Mouse (Mus musculus) hindbrain, embryonic 10.5 days (tissue): Measurements from ENCODE around the gene Gm19345. TPM values are rescaled to one million over a fixed set of nuclear protein-coding genes. Genes with fewer than 3 reads are reported as not detected.
A peak's percentile ranks its signal among the peaks of the same experiment; 100 is the strongest.

Experiments
- DNase-seq: peaks from one replicate; pipeline ENCODE4 v3.0.0-alpha.2; 2017; ENCODE audit warnings: low spot score
- H3K27ac ChIP-seq: fragments of 300-500 bp; sonication (generic); 2 replicates; pipeline ENCODE4 v1.5.1; 2016; ENCODE audit warnings: mild to moderate bottlenecking, moderate library complexity
- H3K27me3 ChIP-seq: fragments of 300-500 bp; sonication (generic); 2 replicates; pipeline ENCODE4 v1.6.1; 2016; ENCODE audit warnings: mild to moderate bottlenecking; ENCODE audit not compliant: poor library complexity, insufficient read depth, severe bottlenecking
- H3K36me3 ChIP-seq: fragments of 300-500 bp; sonication (generic); 2 replicates; pipeline ENCODE4 v1.6.1; 2016; ENCODE audit warnings: mild to moderate bottlenecking, moderate library complexity
- H3K4me1 ChIP-seq: fragments of 300-500 bp; sonication (generic); replicated peaks from 2 replicates; pipeline ENCODE4 v1.6.1; 2016; ENCODE audit warnings: mild to moderate bottlenecking
- H3K4me3 ChIP-seq: fragments of 300-500 bp; sonication (generic); 2 replicates; pipeline ENCODE4 v1.5.1; 2016; ENCODE audit warnings: mild to moderate bottlenecking, moderate library complexity
- H3K9me3 ChIP-seq: fragments of 300-500 bp; sonication (generic); 2 replicates; pipeline ENCODE4 v1.6.1; 2016; ENCODE audit warnings: mild to moderate bottlenecking, moderate library complexity
- WGBS: fragments of 180-500 bp; shearing (Covaris S2); methylation state at CpG from one replicate; pipeline ENCODE4 v1.1.7; 2016; 5-methylcytosine and 5-hydroxymethylcytosine counted together
- polyA plus RNA-seq: library from polyadenylated mRNA; unstranded; fragments of >200 nt; fragmentation: Nextera tagmentation; extraction: Ambion mirVana; gene quantifications from 2 replicates; pipeline ENCODE4 v1.2.1, GENCODE M21; 2016

The Gm19345 gene
- polyA plus RNA-seq, 1 experiment from 2014 or later: 0.20 TPM

DNA sequence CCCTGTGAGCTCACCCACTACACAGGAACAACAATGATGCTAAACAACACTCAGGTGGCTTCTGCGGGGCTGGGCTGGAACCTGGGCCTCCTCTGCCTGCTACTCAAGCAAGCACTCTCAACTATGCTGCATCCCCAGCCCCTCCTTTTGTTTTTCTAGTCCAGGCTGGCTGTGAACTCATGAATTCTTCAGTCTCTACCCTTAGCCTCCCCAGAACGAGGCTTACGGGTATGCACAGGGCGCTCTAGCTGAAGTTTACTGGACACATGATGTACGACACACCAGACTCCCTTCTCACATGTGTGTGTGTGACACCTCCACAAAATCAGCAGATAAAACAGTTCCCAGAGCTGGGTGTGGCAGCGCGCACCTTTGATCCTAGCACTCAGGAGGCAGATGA, 32.9 kb upstream of the Gm19345 start:
- peaks cover 43% of the 10 kb centered on the region for H3K4me1 ChIP-seq
- DNase-seq: no peak
- H3K36me3 ChIP-seq: no peaks in the 10 kb centered on the region
- H3K9me3 ChIP-seq: peaks cover 23% of the 10 kb centered on the region
- 88% methylated on average over 7 of the region's 7 CpGs for WGBS
- H3K27me3 ChIP-seq: peaks cover 99% of the 10 kb centered on the region
- no peak overlapping the region for H3K27ac ChIP-seq
- H3K4me3 ChIP-seq: no peak overlapping the region

DNA sequence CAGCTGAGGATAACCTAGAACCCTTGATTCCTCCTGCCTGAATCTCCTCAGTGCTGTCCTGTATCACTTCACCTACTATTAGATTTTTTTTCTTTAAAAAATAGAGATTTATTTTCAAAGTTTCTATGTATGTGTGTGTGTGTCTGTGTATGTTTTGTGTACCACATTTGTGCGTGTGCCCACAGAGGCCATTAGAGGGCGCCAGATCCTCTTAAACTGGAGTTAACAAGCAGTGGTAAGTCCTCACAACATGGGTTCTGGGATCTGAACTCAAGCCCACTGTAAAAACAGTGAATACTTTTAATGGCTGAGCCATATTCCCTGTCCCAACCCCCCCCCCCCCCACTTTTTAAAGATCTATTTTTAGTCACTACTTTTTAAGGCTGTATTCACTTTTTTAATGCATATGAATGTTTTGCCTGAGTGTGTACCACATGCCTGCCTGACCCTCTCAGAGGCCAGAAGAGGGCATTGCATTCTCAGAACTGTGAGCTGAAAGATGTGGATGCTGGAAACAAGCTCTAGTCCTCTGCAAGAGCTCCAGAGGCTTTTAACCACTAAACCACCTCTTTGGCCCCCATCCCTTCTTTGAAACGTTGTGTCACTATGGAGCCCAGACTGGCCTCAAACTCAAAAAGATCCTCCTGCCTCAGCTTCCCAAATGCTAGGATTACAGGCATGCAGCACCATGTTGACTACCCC, 31.3 kb upstream of the Gm19345 start:
- no peak for DNase-seq
- Histone ChIP-seq H3K4me1 (peaks cover 50% of the 10 kb centered on the region), H3K4me3 (no peak overlapping the region), H3K36me3 (no peaks in the 10 kb centered on the region), H3K9me3 (peaks cover 23% of the 10 kb centered on the region), H3K27me3 (peaks cover 98% of the 10 kb centered on the region), H3K27ac (no peak overlapping the region)
- WGBS: 76% methylated on average over 3 of the region's 3 CpGs

DNA sequence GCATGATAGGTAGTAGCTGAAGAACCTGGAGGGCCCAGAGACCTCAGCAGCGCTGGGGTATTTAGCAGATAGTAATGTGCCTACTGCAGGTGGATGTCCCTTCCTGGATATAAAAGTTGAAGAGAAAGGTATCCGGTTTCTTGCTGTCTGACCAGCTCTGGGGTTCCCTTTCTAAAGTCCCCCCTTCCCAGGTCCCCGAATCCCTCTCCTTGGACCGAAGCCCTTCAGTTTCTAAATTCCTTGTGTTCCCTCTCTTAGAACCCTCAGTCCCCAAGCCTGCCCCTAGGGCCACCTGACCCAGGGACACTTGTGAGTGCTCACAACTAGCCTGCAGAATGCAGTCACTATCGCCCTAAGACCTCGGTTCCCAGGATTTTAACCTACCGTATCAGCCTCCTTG, 30.2 kb upstream of the Gm19345 start:
- WGBS: 57% methylated on average over 7 of the region's 7 CpGs
- H3K27ac ChIP-seq: no peak overlapping the region
- peaks cover 20% of the 10 kb centered on the region for H3K9me3 ChIP-seq
- H3K36me3 ChIP-seq: no peaks in the 10 kb centered on the region
- no peak overlapping the region for H3K4me3 ChIP-seq
- H3K27me3 ChIP-seq: peaks cover 91% of the 10 kb centered on the region
- peaks cover 39% of the 10 kb centered on the region for H3K4me1 ChIP-seq
- DNase-seq: no peak

DNA sequence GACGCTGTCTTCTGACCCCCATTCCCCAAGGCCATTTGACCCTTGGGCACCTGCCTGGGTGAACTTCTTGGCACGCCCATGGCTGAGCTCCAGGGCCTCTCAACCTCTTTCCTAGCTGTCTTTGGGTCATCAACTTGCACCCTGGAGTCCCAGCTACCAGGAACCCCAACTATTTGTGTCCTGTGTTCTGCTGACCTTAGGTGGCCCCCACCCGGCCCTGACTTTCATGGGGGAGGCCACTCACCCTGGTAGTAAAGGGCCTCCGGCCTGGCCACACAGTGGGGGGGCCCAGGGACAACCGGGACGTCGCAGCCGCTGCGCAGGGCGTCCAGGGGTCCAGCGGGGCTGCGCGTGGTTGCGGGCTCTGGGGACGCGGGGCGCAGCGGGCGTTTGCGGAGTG, 29.6 kb upstream of the Gm19345 start:
- peak overlapping the region; percentile 73 for H3K27ac ChIP-seq
- peak overlapping the region; percentile 50 for H3K4me3 ChIP-seq
- 5% methylated on average over 20 of the region's 20 CpGs for WGBS
- H3K36me3 ChIP-seq: no peaks in the 10 kb centered on the region
- H3K9me3 ChIP-seq: peaks cover 20% of the 10 kb centered on the region
- no peak for DNase-seq
- peaks cover 88% of the 10 kb centered on the region for H3K27me3 ChIP-seq
- peaks cover 33% of the 10 kb centered on the region for H3K4me1 ChIP-seq

DNA sequence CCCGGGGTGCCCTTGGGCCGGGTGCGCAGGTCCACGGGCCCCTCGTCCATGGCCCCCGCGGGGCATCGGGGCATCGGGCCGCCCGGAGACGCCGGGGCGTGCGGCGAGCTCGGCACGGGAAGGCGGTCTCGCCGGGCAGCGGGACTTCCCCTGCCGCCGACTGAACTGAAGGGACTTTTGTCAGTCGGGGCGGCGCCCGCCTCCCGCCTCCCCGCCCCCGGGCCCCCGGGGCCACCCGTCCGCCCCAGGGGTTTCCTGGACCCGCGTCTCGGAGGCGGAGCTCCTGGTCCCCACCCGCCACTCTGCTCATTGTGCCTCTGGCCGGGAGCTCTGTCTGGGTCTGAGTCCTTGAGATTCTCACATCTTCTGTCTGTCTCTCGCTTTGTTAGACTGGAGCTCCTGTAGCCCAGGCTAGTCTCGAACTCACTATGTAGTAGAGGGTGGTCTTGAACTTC, 29.2 kb upstream of the Gm19345 start, which contains the start of gene Bcl3:
Gene Bcl3, minus strand, starts transcription at position 167 of the 455 bp plus-strand sequence.
- Histone ChIP-seq H3K36me3 (no peaks in the 10 kb centered on the region), H3K4me3 (peak within 1 kb of the TSS; percentile 50), H3K4me1 (peaks cover 29% of the 10 kb centered on the region), H3K27me3 (peaks cover 84% of the 10 kb centered on the region), H3K9me3 (peaks cover 20% of the 10 kb centered on the region), H3K27ac (peak within 1 kb of the TSS; percentile 73)
- peak; percentile 24 for DNase-seq
- 1% methylated on average over 42 of the region's 42 CpGs for WGBS

DNA sequence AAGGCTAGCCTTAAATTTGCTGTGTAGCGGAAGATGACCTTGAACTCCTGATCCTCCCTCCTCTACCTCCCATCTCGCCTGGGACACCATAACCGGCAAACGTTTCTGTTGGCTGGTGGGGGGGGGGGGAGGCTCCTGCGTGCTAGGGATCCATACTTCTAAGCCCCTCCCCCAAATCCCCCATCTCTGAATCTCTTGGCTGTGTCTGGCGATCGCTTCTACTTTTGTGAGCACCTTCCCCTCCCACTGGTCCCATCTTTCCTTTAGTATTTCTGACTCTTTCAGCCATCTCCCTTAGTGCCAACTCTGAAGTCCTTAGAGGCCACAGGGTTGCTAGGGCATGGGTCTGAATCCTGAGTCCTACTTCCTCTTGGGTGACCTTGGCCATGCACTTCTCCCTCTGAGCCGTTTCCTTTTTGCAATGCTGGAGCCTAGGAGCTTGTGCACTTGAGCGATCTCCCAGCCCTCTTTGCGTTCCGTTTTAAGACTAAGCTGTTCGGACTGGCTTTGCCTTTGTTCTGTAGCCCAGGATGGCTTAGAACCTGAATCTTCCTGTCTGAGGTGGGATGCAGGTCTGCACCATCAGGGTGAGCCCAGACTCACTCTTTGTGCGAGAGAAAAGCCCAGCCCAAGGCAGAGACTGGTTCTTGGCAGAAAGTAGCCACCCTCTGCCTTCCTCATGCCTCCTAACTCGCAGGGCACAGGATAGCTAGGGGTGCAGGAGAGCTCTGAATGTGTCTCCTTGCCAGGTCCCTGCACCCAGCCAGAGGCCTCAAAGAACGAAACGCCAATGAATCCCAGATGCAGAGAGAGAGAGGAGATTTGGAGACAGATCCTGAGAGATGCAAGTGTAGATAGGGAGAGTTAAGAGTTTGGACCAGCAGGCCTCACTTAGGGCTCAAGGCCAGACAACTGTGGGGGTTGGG, 28.3 kb upstream of the Gm19345 start:
- Histone ChIP-seq H3K4me1 (peaks cover 26% of the 10 kb centered on the region), H3K36me3 (no peaks in the 10 kb centered on the region), H3K4me3 (peak overlapping the region; percentile 29), H3K27ac (peak overlapping the region; percentile 45; the same call in 1 of the 2 replicates), H3K27me3 (peaks cover 75% of the 10 kb centered on the region), H3K9me3 (peaks cover 20% of the 10 kb centered on the region)
- 23% methylated on average over 16 of the region's 16 CpGs for WGBS
- peak; percentile 21 for DNase-seq

DNA sequence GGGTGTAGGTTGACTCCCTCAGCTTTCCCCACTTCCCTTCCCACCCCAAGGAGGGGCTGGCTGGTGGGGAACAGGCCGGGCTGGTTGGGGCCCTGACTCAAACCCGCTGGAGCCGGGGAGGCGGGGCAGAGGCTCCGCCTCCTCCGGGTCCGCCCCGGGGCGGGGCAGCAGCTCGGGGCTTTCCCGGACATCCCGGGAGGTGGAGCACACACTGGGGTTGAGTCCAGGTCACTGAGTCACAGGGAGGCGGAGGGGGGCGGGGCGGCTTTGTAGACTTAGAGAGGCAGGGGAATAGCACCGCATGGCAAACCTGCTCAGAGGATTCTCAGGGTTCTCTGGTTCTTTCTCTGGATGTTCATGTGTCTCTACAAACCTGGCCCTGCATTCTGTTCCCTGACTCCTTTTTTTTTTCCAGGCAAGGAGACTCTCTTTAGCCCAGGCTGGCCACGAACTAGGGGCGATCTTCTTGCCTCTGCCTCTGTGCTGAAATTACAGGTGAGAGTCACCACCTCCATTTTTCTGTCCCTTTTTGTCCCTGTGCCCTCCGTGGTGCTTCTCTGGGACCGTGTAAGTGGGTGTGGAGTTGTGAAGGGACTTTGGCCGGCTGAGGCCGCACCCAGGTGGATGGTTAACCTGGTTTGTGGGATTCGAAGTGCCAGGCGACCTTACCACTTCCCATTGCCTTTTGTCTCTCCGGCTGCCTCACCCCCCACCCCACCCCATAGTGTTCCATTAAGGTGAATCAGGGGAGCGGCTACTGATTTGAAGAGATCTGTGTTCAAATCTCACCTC, 27.4 kb upstream of the Gm19345 start:
- Histone ChIP-seq H3K27me3 (peaks cover 66% of the 10 kb centered on the region), H3K4me3 (peak overlapping the region; percentile 29), H3K4me1 (peaks cover 26% of the 10 kb centered on the region), H3K36me3 (no peaks in the 10 kb centered on the region), H3K27ac (0 out of 2 replicates have a peak overlapping the region, but pooled peaks have one; percentile 45), H3K9me3 (peaks cover 21% of the 10 kb centered on the region)
- peak; percentile 65 for DNase-seq
- WGBS: 24% methylated on average over 26 of the region's 26 CpGs

DNA sequence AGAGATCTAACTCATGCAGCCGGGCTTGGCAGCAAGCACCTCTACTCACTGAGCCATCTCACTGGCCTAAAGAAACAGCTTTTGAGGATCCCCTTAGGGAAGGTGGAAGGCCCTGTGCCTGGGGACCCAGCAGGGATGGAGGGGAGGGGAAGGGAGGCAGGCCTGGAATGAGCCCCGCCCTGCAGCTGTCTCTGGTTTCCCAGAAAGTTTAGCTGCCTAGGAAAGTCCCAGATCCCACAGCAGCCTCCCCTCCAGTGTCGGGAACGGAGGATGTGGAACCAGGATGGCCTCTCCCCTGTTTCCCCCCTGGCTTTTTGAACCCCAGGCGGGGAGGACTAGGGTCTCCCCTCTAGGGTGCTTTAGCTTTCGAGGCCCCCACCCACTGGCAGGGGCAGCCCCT, 25.0 kb upstream of the Gm19345 start:
- DNase-seq: no peak
- peaks cover 11% of the 10 kb centered on the region for H3K9me3 ChIP-seq
- H3K4me1 ChIP-seq: peaks cover 31% of the 10 kb centered on the region
- peaks cover 47% of the 10 kb centered on the region for H3K27me3 ChIP-seq
- 40% methylated on average over 6 of the region's 6 CpGs for WGBS
- no peak overlapping the region for H3K27ac ChIP-seq
- H3K4me3 ChIP-seq: no peak overlapping the region
- H3K36me3 ChIP-seq: no peaks in the 10 kb centered on the region

DNA sequence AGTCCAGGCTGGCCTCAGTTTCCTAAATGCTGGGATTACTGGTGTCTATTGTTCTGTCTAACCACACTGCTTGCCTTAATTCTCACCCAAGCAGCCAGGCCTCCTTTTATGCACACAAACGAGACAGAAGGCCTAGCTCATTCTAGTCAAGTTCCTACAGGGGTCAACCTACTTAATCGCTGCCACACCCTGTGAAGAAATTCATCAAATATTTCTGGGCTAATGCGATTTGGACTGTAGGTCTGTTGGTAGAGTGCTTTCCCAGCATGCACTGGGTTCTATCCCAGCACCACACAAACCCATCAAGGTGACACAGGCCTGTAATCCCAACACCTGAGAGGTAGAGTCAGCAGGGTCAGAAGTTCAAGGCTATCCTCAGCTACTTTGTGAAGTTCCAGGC, 22.1 kb upstream of the Gm19345 start:
- Histone ChIP-seq H3K9me3 (peaks cover 4% of the 10 kb centered on the region; the same call in 1 of the 2 replicates), H3K4me1 (peaks cover 6% of the 10 kb centered on the region), H3K27ac (no peak overlapping the region), H3K36me3 (no peaks in the 10 kb centered on the region), H3K4me3 (no peak overlapping the region), H3K27me3 (peaks cover 18% of the 10 kb centered on the region)
- 87% methylated on average over 3 of the region's 3 CpGs for WGBS
- no peak for DNase-seq

DNA sequence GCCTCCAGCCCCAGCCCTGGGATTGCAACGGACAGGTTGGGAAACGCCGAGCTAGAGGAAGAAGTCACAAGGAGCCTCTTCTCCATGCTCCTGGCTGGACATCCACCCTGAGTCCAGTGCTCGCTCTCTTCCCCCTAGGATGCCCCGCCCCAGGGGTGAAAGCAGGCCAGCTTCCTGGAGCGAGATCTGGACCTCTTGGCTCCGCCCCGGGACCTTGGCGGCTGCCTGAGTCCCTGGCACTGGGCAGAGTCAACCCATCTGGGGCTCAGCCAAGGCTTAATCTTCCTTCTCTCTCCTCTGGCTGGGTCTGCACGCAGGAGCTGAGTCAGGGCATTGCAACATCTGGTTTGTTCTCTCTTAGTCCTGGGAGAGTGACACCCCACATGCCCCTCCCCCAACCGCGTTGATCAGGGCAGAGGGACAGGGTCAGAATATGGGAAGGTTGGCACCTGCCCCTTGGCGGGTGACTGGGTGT, 21.1 kb upstream of the Gm19345 start:
- Histone ChIP-seq H3K9me3 (peaks cover 4% of the 10 kb centered on the region; the same call in 1 of the 2 replicates), H3K27ac (no peak overlapping the region), H3K4me1 (peaks cover 5% of the 10 kb centered on the region), H3K27me3 (peaks cover 10% of the 10 kb centered on the region), H3K36me3 (no peaks in the 10 kb centered on the region), H3K4me3 (no peak overlapping the region)
- DNase-seq: no peak
- WGBS: 35% methylated on average over 13 of the region's 13 CpGs

DNA sequence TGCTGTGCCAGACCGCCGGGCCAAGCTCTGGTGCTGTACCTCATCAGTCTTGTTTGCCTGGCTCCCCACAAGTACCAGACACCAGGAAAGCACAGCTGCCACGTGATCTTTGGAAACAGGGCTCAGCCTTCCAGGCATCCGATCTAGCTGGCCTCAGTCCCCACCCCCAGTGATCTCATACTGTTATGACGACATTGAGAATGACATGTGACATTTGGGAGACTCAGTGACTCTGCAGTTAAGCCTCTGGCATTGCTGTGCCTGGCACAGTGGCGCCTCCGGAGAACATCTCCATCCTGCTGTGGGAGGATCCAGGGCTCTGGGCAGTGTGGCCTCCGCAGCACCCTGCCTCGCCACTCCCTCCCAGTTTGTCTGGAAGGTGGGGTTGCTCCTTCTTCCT, 20.0 kb upstream of the Gm19345 start:
- H3K9me3 ChIP-seq: peaks cover 4% of the 10 kb centered on the region; the same call in 1 of the 2 replicates
- no peak overlapping the region for H3K27ac ChIP-seq
- peaks cover 5% of the 10 kb centered on the region for H3K4me1 ChIP-seq
- H3K4me3 ChIP-seq: no peak overlapping the region
- H3K27me3 ChIP-seq: peaks cover 5% of the 10 kb centered on the region; the same call in 1 of the 2 replicates
- DNase-seq: no peak
- H3K36me3 ChIP-seq: no peaks in the 10 kb centered on the region
- 60% methylated on average over 9 of the region's 9 CpGs for WGBS

DNA sequence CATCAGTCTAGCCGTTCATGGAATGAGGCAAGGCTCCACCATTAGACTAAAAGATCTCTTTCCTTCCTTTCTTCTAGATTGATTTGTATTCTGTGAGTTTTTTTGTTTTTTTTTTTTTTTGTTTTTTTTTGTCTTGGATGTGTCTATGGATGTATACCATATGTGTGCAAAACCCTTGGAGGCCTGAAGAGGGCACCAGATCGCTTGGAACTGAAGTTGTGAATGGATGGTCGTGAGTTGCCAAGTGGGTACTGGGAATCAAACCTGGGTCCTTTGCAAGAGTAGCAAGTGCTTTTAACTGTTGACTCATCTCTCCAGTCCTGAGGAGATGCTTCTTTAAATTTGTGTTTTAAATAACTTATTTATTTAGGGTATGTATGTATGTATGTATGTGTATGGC, 17.7 kb upstream of the Gm19345 start:
- 63% methylated on average over 3 of the region's 3 CpGs for WGBS
- no peaks in the 10 kb centered on the region for H3K36me3 ChIP-seq
- no peak for DNase-seq

More for the DNA sequence above, 17.7 kb upstream of the Gm19345 start:
- H3K4me1 ChIP-seq: peaks cover 5% of the 10 kb centered on the region
- peaks cover 4% of the 10 kb centered on the region; the same call in 1 of the 2 replicates for H3K27me3 ChIP-seq
- peaks cover 4% of the 10 kb centered on the region; the same call in 1 of the 2 replicates for H3K9me3 ChIP-seq
- H3K4me3 ChIP-seq: no peak overlapping the region
- no peak overlapping the region for H3K27ac ChIP-seq
